Mouse (Mus musculus): Measurements from ENCODE around the gene Sox9. TPM values are rescaled to one million over a fixed set of nuclear protein-coding genes. Genes with fewer than 3 reads are reported as not detected.
A peak's percentile ranks its signal among the peaks of the same experiment; 100 is the strongest.

The Sox9 gene
- total and polyA plus RNA-seq, 2 experiments = 0.18 to 1.8 TPM

DNA sequence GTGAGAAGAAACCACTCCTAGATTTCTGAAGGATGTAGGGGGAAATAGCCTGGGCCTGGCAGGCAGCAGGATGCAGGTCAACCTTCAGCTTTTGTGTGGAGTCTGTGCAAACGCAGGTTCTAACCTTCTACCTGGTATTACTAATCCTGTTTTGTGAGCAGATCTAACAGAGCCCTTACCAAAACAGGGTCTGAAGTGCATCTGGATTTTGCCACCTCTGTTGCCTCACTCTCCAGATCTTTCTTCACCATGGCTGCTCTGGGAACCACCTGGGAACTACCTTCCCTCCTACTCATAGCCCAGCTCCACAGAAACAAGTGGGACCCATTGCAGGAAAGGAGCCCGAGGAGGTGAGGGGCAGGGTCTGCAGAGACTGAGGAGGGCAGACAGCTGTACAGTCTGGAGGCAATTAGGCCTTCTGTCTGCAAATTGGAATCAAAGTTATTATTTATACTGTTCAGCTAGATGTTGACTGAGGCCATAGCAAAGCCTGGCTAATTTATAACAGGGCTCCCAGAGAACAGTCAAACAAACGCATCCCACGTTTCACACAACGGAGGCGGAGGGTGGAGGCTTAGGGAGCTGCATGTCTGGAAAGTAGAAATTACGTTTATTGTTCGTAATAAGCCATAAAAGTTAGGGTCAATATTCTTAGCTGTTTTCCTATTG lies 25.9 kb downstream of the Sox9 start:
- WGBS = 17% methylated on average over 8 of the region's 8 CpGs
- Histone ChIP-seq H3K4me1 (ENCODE audit: control insufficient read depth, insufficient read depth, low read length) (peaks cover 17% of the 10 kb centered on the region), H3K27ac (replicated peaks; ENCODE audit: insufficient read depth, low read depth, low read length) (peak overlapping the region; percentile 60), H3K27me3 (ENCODE audit: control insufficient read depth, insufficient read depth, low read length) (no peaks in the 10 kb centered on the region), H3K4me3 (ENCODE audit: insufficient read depth, low read depth, low read length) (no peak overlapping the region), H3K79me2 (ENCODE audit: control insufficient read depth, insufficient read depth, low read length) (no peaks in the 10 kb centered on the region), H3K9ac (ENCODE audit: low read depth, low read length) (no peak overlapping the region), H3K36me3 (ENCODE audit: control insufficient read depth, insufficient read depth, low read length) (no peaks in the 10 kb centered on the region)
- no peak for TF ChIP-seq CTCF (IDR thresholded peaks at IDR 0.05; ENCODE audit: low read depth, low read length)
- no peak for TF ChIP-seq POLR2A (IDR thresholded peaks at IDR 0.05; ENCODE audit: extremely low read depth, insufficient read depth, low read length)
- DNase-seq (ENCODE audit: extremely low read depth, low read depth, low spot score) = peak; percentile 65

DNA sequence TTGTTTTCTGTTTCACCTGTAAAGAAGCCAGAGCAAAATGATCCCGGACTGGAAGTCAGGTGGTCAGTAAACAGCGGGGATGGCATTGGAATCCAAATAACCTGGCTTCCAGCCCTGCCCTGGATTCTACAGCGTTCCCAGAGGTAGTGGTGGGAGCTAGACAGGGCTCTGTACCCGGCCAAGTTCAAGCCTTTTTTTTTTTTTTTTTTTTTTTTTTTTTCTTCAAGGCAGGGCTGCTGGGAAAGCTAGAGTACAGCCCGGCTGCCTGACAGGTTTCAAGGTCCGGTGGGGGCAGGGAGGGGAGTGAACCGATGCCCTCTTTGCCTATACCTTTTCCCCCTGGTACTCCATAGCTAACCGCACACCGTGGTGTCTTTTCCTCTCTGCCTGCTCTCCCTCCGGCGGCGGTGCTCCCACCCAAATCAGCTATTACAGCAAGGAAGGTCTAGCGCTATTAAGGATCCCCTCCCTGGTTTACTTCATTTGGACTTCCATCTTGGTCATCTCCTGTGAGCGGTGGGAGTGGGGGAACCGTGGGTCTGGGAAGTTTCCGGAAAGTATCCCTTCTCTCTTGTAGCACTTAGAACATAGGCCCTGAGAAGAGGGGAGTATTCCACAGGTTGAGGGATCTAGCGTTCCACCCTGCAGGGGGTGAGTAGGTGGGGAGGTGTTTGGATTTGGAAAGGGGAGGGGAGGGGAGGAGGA lies 28.6 kb downstream of the Sox9 start:
- no peaks in the 10 kb centered on the region for H3K36me3 ChIP-seq (ENCODE audit: control insufficient read depth, insufficient read depth, low read length)
- no peaks in the 10 kb centered on the region for H3K27me3 ChIP-seq (ENCODE audit: control insufficient read depth, insufficient read depth, low read length)
- DNase-seq (ENCODE audit: extremely low read depth, low read depth, low spot score) = no peak
- no peak overlapping the region for H3K9ac ChIP-seq (ENCODE audit: low read depth, low read length)
- no peaks in the 10 kb centered on the region for H3K79me2 ChIP-seq (ENCODE audit: control insufficient read depth, insufficient read depth, low read length)
- H3K27ac ChIP-seq (replicated peaks; ENCODE audit: insufficient read depth, low read depth, low read length) = no peak overlapping the region
- H3K4me3 ChIP-seq (ENCODE audit: insufficient read depth, low read depth, low read length) = no peak overlapping the region
- H3K4me1 ChIP-seq (ENCODE audit: control insufficient read depth, insufficient read depth, low read length) = peaks cover 17% of the 10 kb centered on the region
- 4% methylated on average over 17 of the region's 17 CpGs for WGBS
- TF ChIP-seq POLR2A (IDR thresholded peaks at IDR 0.05; ENCODE audit: extremely low read depth, insufficient read depth, low read length) (no peak), CTCF (IDR thresholded peaks at IDR 0.05; ENCODE audit: low read depth, low read length) (no peak)

GRCm38 (mm10) chr11:112811152-112811871 lies 29.3 kb downstream of the Sox9 start:
- H3K79me2 ChIP-seq (ENCODE audit: control insufficient read depth, insufficient read depth, low read length) = no peaks in the 10 kb centered on the region
- no peak overlapping the region for H3K9ac ChIP-seq (ENCODE audit: low read depth, low read length)
- no peaks in the 10 kb centered on the region for H3K27me3 ChIP-seq (ENCODE audit: control insufficient read depth, insufficient read depth, low read length)
- peaks cover 17% of the 10 kb centered on the region for H3K4me1 ChIP-seq (ENCODE audit: control insufficient read depth, insufficient read depth, low read length)
- TF ChIP-seq POLR2A (IDR thresholded peaks at IDR 0.05; ENCODE audit: extremely low read depth, insufficient read depth, low read length) (no peak), CTCF (IDR thresholded peaks at IDR 0.05; ENCODE audit: low read depth, low read length) (no peak)
- DNase-seq (ENCODE audit: extremely low read depth, low read depth, low spot score) = no peak
- no peaks in the 10 kb centered on the region for H3K36me3 ChIP-seq (ENCODE audit: control insufficient read depth, insufficient read depth, low read length)
- WGBS = 19% methylated on average over 19 of the region's 19 CpGs
- H3K27ac ChIP-seq (replicated peaks; ENCODE audit: insufficient read depth, low read depth, low read length) = no peak overlapping the region
- H3K4me3 ChIP-seq (ENCODE audit: insufficient read depth, low read depth, low read length) = no peak overlapping the region

GRCm38 (mm10) chr11:112817829-112818650 lies 36.0 kb downstream of the Sox9 start:
- no peak for DNase-seq (ENCODE audit: extremely low read depth, low read depth, low spot score)
- H3K4me1 ChIP-seq (ENCODE audit: control insufficient read depth, insufficient read depth, low read length) = peaks cover 22% of the 10 kb centered on the region
- WGBS = 70% methylated on average over 14 of the region's 14 CpGs
- TF ChIP-seq POLR2A (IDR thresholded peaks at IDR 0.05; ENCODE audit: extremely low read depth, insufficient read depth, low read length) (no peak), CTCF (IDR thresholded peaks at IDR 0.05; ENCODE audit: low read depth, low read length) (no peak)
- H3K36me3 ChIP-seq (ENCODE audit: control insufficient read depth, insufficient read depth, low read length) = no peaks in the 10 kb centered on the region
- no peak overlapping the region for H3K27ac ChIP-seq (replicated peaks; ENCODE audit: insufficient read depth, low read depth, low read length)
- no peak overlapping the region for H3K4me3 ChIP-seq (ENCODE audit: insufficient read depth, low read depth, low read length)
- H3K27me3 ChIP-seq (ENCODE audit: control insufficient read depth, insufficient read depth, low read length) = no peaks in the 10 kb centered on the region
- H3K79me2 ChIP-seq (ENCODE audit: control insufficient read depth, insufficient read depth, low read length) = no peaks in the 10 kb centered on the region
- H3K9ac ChIP-seq (ENCODE audit: low read depth, low read length) = no peak overlapping the region

DNA sequence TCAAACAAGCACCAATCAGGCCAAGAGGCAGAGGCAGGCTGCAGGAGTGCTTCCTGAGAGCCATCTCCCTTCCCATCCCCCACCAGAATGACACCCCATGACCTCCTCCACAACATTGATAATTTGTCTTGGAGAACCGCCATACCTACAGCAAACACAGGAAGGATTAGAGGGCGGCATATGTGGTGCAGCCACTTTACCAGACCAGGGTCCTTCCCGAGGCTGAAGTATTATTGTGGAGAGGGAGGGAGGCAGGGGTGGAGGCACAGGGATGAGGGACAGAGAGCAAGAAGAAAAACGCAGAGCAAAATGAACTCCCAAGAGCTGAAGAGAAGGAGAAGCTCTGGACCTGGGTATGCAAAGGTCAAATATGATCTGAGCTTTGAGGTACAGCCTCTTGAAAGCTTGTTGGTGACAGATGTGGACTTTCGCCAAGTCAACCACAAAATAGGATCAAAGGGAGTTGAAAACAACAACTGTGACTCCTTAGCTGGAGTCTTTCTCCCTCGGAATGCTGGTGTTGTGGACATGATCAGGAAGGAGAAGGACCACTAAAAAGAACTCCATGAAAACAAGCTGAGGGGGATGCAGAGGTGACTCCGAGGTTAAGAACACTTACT lies 36.7 kb downstream of the Sox9 start:
- Histone ChIP-seq H3K27ac (replicated peaks; ENCODE audit: insufficient read depth, low read depth, low read length) (no peak overlapping the region), H3K4me3 (ENCODE audit: insufficient read depth, low read depth, low read length) (no peak overlapping the region), H3K9ac (ENCODE audit: low read depth, low read length) (no peak overlapping the region), H3K27me3 (ENCODE audit: control insufficient read depth, insufficient read depth, low read length) (no peaks in the 10 kb centered on the region), H3K4me1 (ENCODE audit: control insufficient read depth, insufficient read depth, low read length) (peaks cover 22% of the 10 kb centered on the region), H3K36me3 (ENCODE audit: control insufficient read depth, insufficient read depth, low read length) (no peaks in the 10 kb centered on the region), H3K79me2 (ENCODE audit: control insufficient read depth, insufficient read depth, low read length) (no peaks in the 10 kb centered on the region)
- DNase-seq (ENCODE audit: extremely low read depth, low read depth, low spot score) = peak; percentile 72
- WGBS = 23% methylated on average over 7 of the region's 7 CpGs
- TF ChIP-seq POLR2A (IDR thresholded peaks at IDR 0.05; ENCODE audit: extremely low read depth, insufficient read depth, low read length) = no peak
- no peak for TF ChIP-seq CTCF (IDR thresholded peaks at IDR 0.05; ENCODE audit: low read depth, low read length)

All from liver, adult 2 months (tissue).